Mouse (Mus musculus) small intestine, adult 2 months (tissue): ENCODE results near the gene Nsun2. TPM values are rescaled to one million over a fixed set of nuclear protein-coding genes. Genes with fewer than 3 reads are reported as not detected.

Source experiments
- H3K27ac ChIP-seq: fragments of 200-500 bp; 2 replicates; pipeline ENCODE4 v1.5.1; 2012; ENCODE audit warnings: low read depth, low read length, control low read depth, inconsistent platforms; ENCODE audit not compliant: insufficient read depth
- H3K27me3 ChIP-seq: fragments of 200-500 bp; 2 replicates; pipeline ENCODE4 v1.6.1; 2012; ENCODE audit warnings: mild to moderate bottlenecking, moderate library complexity, low read length, inconsistent platforms; ENCODE audit not compliant: control insufficient read depth, insufficient read depth
- H3K36me3 ChIP-seq: fragments of 200-500 bp; 2 replicates; pipeline ENCODE4 v1.6.1; 2012; ENCODE audit warnings: mild to moderate bottlenecking, low read length, control low read depth, inconsistent platforms; ENCODE audit not compliant: control insufficient read depth, insufficient read depth
- H3K4me1 ChIP-seq: fragments of 200-500 bp; 2 replicates; pipeline ENCODE4 v1.6.1; 2012; ENCODE audit warnings: low read length, inconsistent platforms, mixed read lengths; ENCODE audit not compliant: control insufficient read depth, insufficient read depth, insufficient read length
- H3K4me3 ChIP-seq: fragments of 200-500 bp; 2 replicates; pipeline ENCODE4 v1.5.1; 2012; ENCODE audit warnings: low read depth, mild to moderate bottlenecking, control low read depth, inconsistent platforms, low read length, moderate library complexity
- CTCF ChIP-seq: fragments of 200-500 bp; IDR thresholded peaks from 2 replicates; pipeline ENCODE4 v1.5.1; 2012; ENCODE audit warnings: low read depth, mild to moderate bottlenecking, control low read depth, inconsistent platforms, low read length, moderate library complexity, mixed read lengths; ENCODE audit not compliant: insufficient replicate concordance, insufficient read length; ENCODE audit errors: extremely low read depth
- POLR2A ChIP-seq: fragments of 200-500 bp; IDR thresholded peaks from 2 replicates; pipeline ENCODE4 v1.6.1; 2012; ENCODE audit warnings: low read depth, mild to moderate bottlenecking, control low read depth, inconsistent platforms, low read length, moderate library complexity
- WGBS: fragments of 180-500 bp; shearing (Covaris S2); methylation state at CpG from one replicate; pipeline ENCODE4 v1.1.7; 2018; 5-methylcytosine and 5-hydroxymethylcytosine counted together
- polyA plus RNA-seq: library from polyadenylated mRNA; depleted of rRNA; stranded (reverse); fragments of >200 nt; gene quantifications from 2 replicates; pipeline ENCODE4 v1.2.3, GENCODE M21; 2012

Nsun2 gene
- polyA plus RNA-seq, 1 experiment: 26.6 TPM

DNA sequence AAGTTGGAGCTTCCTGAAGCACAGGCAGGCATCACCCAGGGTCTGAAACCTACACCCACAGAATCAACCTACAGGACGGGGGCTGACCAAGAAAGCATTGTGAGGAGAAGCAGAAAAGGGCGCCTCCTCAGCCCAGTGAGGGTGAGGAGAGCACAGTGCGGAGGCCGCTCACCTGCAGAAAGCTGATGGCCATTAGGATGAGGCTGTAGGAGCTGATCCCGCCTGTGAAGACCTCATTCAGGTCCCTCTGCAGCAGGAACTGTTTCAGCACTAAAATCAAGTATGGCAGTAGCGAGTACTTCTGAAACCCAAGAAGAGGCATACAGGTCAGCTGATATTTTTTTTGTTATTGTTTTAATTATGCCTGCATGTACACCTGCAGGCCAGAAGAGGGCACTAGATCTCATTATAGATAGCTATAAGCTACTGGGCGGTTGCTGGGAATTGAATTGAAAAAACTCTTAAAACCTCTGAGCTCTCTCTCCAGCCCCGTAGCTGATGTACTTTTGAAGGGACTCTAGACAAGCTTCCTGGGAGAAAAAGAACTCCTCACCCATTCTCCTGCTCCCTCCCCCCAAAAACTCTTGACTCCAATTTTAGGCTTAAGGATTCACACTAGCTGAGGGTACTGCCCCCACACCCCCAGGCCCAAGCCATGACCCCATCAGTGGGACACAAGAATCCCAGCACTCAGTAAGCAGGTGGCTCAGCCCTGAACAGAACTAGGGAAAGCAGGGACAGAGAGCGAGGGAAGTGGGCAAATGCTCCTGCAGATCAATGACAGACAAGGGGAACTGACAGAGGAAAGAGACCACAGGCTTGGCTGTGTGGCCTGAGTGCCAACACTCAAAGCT, 23.9 kb upstream of the Nsun2 start:
- 67% methylated on average over 9 of the region's 9 CpGs for WGBS
- peaks cover 2% of the 10 kb centered on the region; the same call in 1 of the 2 replicates for H3K4me1 ChIP-seq

DNA sequence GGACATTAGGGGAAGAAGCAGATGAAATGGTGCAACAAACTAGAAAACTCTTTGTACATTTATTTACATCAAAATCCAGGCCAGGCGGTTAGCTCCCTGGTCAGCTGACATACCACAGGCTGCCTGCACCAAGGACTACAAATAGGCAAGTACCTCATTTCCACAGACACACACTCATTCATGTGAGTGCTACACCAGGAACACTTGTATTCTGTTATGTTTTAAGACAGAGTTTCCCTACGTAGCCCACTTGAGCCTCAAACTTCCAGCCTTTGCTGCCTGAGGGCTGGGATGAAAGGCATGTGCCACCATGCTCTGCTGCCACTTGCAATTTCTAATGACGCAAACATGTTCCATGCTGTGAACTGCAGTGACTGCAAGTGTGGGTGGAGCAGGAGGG, 18.5 kb upstream of the Nsun2 start:
- WGBS: 86% methylated on average over 3 of the region's 3 CpGs

More for the DNA sequence above, 23.9 kb upstream of the Nsun2 start:
- Histone ChIP-seq H3K27me3 (no peaks in the 10 kb centered on the region), H3K27ac (no peak overlapping the region), H3K36me3 (peaks cover 28% of the 10 kb centered on the region), H3K4me3 (no peak overlapping the region)
- no peak for TF ChIP-seq POLR2A
- TF ChIP-seq CTCF: peak; percentile 20; the same call in 1 of the 2 replicates

GRCm38 (mm10) chr13:69517445-69517844, 16.1 kb upstream of the Nsun2 start:
- TF ChIP-seq POLR2A (no peak), CTCF (no peak)
- 44% methylated on average over 6 of the region's 6 CpGs for WGBS
- Histone ChIP-seq H3K4me3 (no peak overlapping the region), H3K27me3 (no peaks in the 10 kb centered on the region), H3K36me3 (peaks cover 5% of the 10 kb centered on the region), H3K4me1 (no peaks in the 10 kb centered on the region; the same call in 1 of the 2 replicates), H3K27ac (no peak overlapping the region)

More for the DNA sequence above, 18.5 kb upstream of the Nsun2 start:
- H3K27ac ChIP-seq: no peak overlapping the region
- TF ChIP-seq CTCF (no peak), POLR2A (no peak)
- no peaks in the 10 kb centered on the region for H3K27me3 ChIP-seq
- H3K4me1 ChIP-seq: no peaks in the 10 kb centered on the region; the same call in 1 of the 2 replicates
- H3K4me3 ChIP-seq: no peak overlapping the region
- peaks cover 16% of the 10 kb centered on the region for H3K36me3 ChIP-seq

GRCm38 (mm10) chr13:69519137-69519536, 14.4 kb upstream of the Nsun2 start:
- no peaks in the 10 kb centered on the region for H3K27me3 ChIP-seq
- WGBS: 83% methylated on average over 6 of the region's 6 CpGs
- H3K36me3 ChIP-seq: peaks cover 2% of the 10 kb centered on the region
- H3K27ac ChIP-seq: no peak overlapping the region
- no peak overlapping the region for H3K4me3 ChIP-seq
- TF ChIP-seq POLR2A (no peak), CTCF (no peak)
- no peaks in the 10 kb centered on the region; the same call in 1 of the 2 replicates for H3K4me1 ChIP-seq

GRCm38 (mm10) chr13:69522161-69522791, 11.3 kb upstream of the Nsun2 start:
- no peaks in the 10 kb centered on the region for H3K27me3 ChIP-seq
- TF ChIP-seq CTCF (no peak), POLR2A (no peak)
- H3K4me3 ChIP-seq: no peak overlapping the region
- no peak overlapping the region for H3K27ac ChIP-seq
- 94% methylated on average over 1 of the region's 1 CpGs for WGBS
- H3K36me3 ChIP-seq: no peaks in the 10 kb centered on the region
- peaks cover 2% of the 10 kb centered on the region for H3K4me1 ChIP-seq

GRCm38 (mm10) chr13:69523444-69524157, 9.9 kb upstream of the Nsun2 start:
- Histone ChIP-seq H3K27me3 (no peaks in the 10 kb centered on the region), H3K36me3 (no peaks in the 10 kb centered on the region), H3K4me3 (no peak overlapping the region), H3K27ac (no peak overlapping the region), H3K4me1 (peaks cover 6% of the 10 kb centered on the region)
- 60% methylated on average over 14 of the region's 14 CpGs for WGBS
- TF ChIP-seq CTCF (no peak), POLR2A (no peak)

DNA sequence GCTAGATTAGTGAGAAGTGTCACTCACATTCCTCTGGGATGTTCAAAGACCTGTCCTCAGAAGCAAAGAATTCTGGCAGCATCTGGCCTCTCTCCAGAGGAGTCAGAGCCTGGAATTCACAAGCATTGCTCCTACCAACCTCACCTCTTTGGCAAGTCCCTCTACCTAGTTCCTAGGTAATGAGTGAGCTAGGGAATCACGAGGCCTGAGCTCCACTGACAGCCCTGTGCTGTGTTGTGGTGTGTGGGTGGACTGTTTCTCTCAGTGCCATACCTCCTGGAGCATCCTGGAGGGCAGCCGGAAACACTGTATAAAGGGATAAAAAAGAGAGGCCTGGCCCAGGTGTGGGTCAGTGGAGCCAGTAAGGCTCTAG, 9.4 kb upstream of the Nsun2 start:
- Histone ChIP-seq H3K27ac (no peak overlapping the region), H3K36me3 (no peaks in the 10 kb centered on the region), H3K27me3 (no peaks in the 10 kb centered on the region), H3K4me3 (no peak overlapping the region), H3K4me1 (peaks cover 9% of the 10 kb centered on the region)
- 72% methylated on average over 2 of the region's 2 CpGs for WGBS
- TF ChIP-seq POLR2A (no peak), CTCF (no peak)
